Mouse (Mus musculus) midbrain, embryonic 11.5 days (tissue): ENCODE data around the gene Pomgnt1. TPM values are rescaled to one million over a fixed set of nuclear protein-coding genes. Genes with fewer than 3 reads are reported as not detected.

Experiments
- ATAC-seq: fragments of 200-750 bp; cut with Nextera tagmentation; 2 replicates; pipeline ENCODE4 v1.8.0; 2017; ENCODE audit warnings: moderate TSS enrichment, moderate library complexity; ENCODE audit not compliant: low FRiP score
- DNase-seq: peaks from one replicate; pipeline ENCODE4 v3.0.0; 2015; ENCODE audit warnings: low spot score; ENCODE audit errors: missing footprints
- H3K27ac ChIP-seq: fragments of 300-500 bp; sonication (generic); 2 replicates; pipeline ENCODE4 v1.5.1; 2014; ENCODE audit warnings: low read depth, low read length
- H3K27me3 ChIP-seq: fragments of 300-500 bp; sonication (generic); 2 replicates; pipeline ENCODE4 v1.6.1; 2014; ENCODE audit warnings: mild to moderate bottlenecking, low read length, moderate library complexity, mixed read lengths; ENCODE audit not compliant: control insufficient read depth, insufficient read depth
- H3K36me3 ChIP-seq: fragments of 300-500 bp; sonication (generic); 2 replicates; pipeline ENCODE4 v1.6.1; 2014; ENCODE audit warnings: mild to moderate bottlenecking, low read length, moderate library complexity, mixed read lengths; ENCODE audit not compliant: control insufficient read depth, insufficient read depth
- H3K4me1 ChIP-seq: fragments of 300-500 bp; sonication (generic); 2 replicates; pipeline ENCODE4 v1.6.1; 2014; ENCODE audit warnings: low read length; ENCODE audit not compliant: control insufficient read depth, insufficient read depth
- H3K4me2 ChIP-seq: fragments of 300-500 bp; sonication (generic); 2 replicates; pipeline ENCODE4 v1.6.1; 2014; ENCODE audit warnings: mild to moderate bottlenecking, moderate library complexity
- H3K4me3 ChIP-seq: fragments of 300-500 bp; sonication (generic); 2 replicates; pipeline ENCODE4 v1.5.1; 2014; ENCODE audit warnings: low read depth, low read length
- H3K9ac ChIP-seq: fragments of 300-500 bp; sonication (generic); 2 replicates; pipeline ENCODE4 v1.6.1; 2014; ENCODE audit warnings: low read length
- H3K9me3 ChIP-seq: fragments of 300-500 bp; sonication (generic); 2 replicates; pipeline ENCODE4 v1.6.1; 2016; ENCODE audit warnings: low read length; ENCODE audit not compliant: control insufficient read depth
- WGBS: fragments of 180-500 bp; shearing (Covaris S2); extraction: QIAGEN DNeasy Blood & Tissue Kit; methylation state at CpG from one replicate; pipeline ENCODE4 v1.1.7; 2014; 5-methylcytosine and 5-hydroxymethylcytosine counted together
- polyA plus RNA-seq: library from polyadenylated mRNA; unstranded; fragments of >200 nt; fragmentation: Nextera tagmentation; extraction: Ambion mirVana; gene quantifications from 2 replicates; pipeline ENCODE4 v1.2.1, GENCODE M21; 2014

Gene Pomgnt1
- polyA plus RNA-seq, 1 experiment from 2014 or later = 48.4 TPM

DNA sequence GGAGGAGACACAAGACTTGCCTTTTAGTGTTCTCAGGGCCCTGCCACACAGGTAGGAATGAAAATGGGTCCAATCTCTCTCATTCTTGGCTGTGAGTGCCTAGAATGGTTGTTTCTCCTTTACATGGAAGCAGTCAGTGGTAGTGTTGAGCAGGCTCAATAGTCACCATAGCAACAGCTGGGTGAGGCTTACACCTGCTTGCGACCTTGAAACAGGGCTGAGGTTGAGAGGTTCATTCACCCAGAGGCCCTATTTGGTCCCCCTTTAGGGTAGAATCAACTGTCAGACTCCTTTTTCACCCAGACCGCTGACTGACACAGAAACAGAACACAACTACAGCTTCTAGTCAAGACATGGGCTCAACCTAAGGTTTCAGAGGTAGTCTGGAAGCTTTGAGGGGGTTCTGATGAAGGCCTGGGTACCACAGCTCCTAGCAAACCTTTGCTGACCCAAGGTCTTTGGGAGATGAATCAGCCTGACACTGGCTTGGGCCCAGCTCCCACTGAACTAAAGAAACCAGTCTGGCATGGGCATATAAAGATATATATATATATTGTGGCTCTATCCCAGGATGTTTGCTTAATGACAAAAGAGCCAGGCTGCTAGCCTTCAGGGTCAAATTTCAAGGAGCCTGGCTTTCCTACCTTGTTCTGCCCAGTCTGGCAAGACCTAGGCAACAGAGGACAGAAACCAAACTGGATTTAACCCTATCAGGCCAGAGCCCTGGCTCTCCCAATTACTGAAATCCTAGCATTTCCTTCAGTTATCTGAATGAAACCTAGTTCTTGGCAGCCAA lies 41.3 kb downstream of the Pomgnt1 start:
- Histone ChIP-seq H3K4me3 (no peak overlapping the region), H3K4me1 (no peaks in the 10 kb centered on the region), H3K9ac (no peak overlapping the region), H3K27ac (no peak overlapping the region), H3K4me2 (no peak overlapping the region), H3K27me3 (no peaks in the 10 kb centered on the region), H3K9me3 (no peaks in the 10 kb centered on the region), H3K36me3 (no peaks in the 10 kb centered on the region)
- ATAC-seq (no peak), DNase-seq (no peak)
- WGBS = 82% methylated on average over 2 of the region's 2 CpGs

DNA sequence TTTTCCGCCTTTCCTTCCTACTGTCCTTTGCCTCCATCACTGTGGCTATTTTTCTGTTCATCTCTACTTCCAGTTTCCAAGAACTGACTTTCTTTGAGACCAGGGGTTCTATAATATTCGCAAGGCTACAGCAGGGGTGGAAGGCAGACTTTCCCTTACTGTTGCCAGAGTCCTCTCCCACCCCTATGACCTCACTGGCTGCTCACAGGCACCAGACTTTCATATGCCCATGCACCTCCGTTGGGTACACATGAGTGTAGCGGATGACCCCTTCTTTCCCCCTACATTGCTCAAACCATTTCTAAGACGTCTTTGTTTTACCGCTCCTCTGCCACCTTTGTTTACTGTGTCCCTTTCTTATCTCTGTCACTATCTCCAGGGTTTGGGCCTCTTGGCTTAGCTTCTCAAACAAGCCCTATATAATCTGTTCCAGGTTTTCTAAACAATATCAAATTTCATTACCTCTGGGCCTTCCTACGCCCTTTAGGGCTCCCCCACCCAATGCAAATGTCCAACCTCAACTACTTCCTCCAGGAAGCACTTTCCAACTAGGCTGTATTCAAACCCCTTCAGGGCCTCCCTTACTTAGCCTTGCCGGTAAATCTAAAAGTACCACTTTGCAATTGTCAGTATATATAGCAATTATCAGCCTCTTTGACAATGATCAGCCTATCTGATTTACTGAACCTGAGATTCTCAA lies 42.2 kb downstream of the Pomgnt1 start:
- no peak overlapping the region for H3K4me3 ChIP-seq
- ATAC-seq = no peak
- no peaks in the 10 kb centered on the region for H3K27me3 ChIP-seq
- H3K4me2 ChIP-seq = no peak overlapping the region
- no peak overlapping the region for H3K27ac ChIP-seq
- 75% methylated on average over 8 of the region's 8 CpGs for WGBS
- H3K9ac ChIP-seq = no peak overlapping the region
- no peaks in the 10 kb centered on the region for H3K4me1 ChIP-seq
- no peaks in the 10 kb centered on the region for H3K9me3 ChIP-seq
- no peak for DNase-seq
- H3K36me3 ChIP-seq = no peaks in the 10 kb centered on the region

DNA sequence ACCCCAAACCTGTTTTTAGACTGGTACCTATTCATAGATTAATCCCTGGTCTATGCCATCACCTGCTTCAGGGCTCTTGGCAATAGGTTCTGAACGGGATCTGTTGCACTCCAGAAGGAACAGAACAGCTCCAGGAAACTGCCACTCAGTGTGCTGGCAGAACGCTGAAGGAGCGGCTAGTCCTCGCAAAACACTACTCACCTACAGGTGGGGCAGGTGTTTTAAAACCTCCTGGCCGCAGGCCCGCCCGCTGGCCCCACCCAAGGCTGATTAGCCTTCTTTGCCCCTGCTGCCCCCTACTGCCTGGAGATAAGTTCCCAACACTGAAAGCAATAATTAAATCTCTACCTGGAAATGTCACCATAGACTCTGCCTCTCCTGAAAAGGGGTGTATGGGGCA lies 43.8 kb downstream of the Pomgnt1 start, which contains the start of gene Tspan1:
Gene Tspan1 (minus strand): TSS at position 198 of the 400 bp plus-strand sequence.
- H3K27ac ChIP-seq = no peak within 1 kb of the TSS
- 31% methylated on average over 7 of the region's 7 CpGs for WGBS
- H3K27me3 ChIP-seq = no peaks in the 10 kb centered on the region
- no peaks in the 10 kb centered on the region for H3K9me3 ChIP-seq
- H3K4me2 ChIP-seq = no peak within 1 kb of the TSS
- H3K36me3 ChIP-seq = no peaks in the 10 kb centered on the region
- DNase-seq (no peak), ATAC-seq (no peak)
- no peak within 1 kb of the TSS for H3K9ac ChIP-seq
- no peak within 1 kb of the TSS for H3K4me3 ChIP-seq
- H3K4me1 ChIP-seq = no peaks in the 10 kb centered on the region

DNA sequence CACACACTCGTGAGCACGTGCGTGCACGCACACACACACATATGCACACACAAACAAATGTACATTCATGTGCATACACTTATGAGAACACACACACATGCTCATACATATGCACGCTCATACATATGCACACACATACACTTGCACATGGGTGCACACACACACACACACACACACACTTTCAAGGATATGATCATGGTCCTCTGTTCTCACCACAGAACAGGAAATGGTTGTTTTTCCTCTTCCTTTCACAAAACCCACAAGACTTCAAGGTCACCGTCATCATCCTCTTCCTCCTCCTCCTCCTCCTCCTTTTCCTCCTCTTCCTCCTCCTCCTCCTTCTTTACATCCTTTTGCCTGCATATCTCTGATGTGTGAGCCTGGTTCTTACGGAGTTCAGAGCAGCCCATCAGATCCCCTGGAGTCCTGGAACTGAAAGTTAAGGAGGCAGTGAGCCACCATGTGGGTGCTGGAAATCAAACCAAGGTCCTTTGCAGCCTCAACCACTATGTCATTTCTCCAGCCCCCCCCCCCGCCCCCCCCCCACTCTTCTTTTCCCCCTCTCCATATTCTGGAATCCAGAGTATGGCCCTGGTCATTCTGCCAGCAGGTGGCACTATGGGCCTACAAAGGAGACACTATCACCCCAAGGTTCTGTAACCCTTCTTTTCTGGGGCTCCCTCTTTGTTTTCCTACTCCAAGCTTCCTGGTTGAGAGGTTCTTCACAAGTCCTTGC lies 45.1 kb downstream of the Pomgnt1 start:
- Histone ChIP-seq H3K27ac (no peak overlapping the region), H3K4me2 (no peak overlapping the region), H3K9me3 (no peaks in the 10 kb centered on the region), H3K36me3 (no peaks in the 10 kb centered on the region), H3K4me1 (no peaks in the 10 kb centered on the region), H3K27me3 (no peaks in the 10 kb centered on the region), H3K9ac (no peak overlapping the region), H3K4me3 (no peak overlapping the region)
- WGBS = 83% methylated on average over 7 of the region's 8 CpGs
- DNase-seq (peak; percentile 96), ATAC-seq (peak; percentile 80)

DNA sequence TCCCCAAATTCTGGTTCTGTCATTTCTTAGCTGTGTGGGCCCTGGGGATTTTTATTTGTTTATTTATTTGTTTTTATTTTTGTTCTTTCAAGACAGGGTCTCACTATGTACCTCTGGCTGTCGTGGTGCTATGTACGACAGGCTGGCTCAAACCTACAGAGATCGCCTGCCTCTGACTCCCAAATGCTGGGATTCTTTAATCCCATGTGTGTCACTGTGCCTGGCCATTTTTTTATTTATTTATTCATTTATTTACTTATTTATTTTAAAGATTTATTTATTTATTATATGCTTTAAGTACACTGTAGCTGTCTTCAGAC lies 45.7 kb downstream of the Pomgnt1 start:
- ATAC-seq (peak; percentile 38), DNase-seq (no peak)
- Histone ChIP-seq H3K27me3 (no peaks in the 10 kb centered on the region), H3K9ac (no peak overlapping the region), H3K4me1 (no peaks in the 10 kb centered on the region), H3K36me3 (no peaks in the 10 kb centered on the region), H3K27ac (no peak overlapping the region), H3K4me3 (no peak overlapping the region), H3K9me3 (no peaks in the 10 kb centered on the region), H3K4me2 (no peak overlapping the region)
- 83% methylated on average over 3 of the region's 3 CpGs for WGBS

DNA sequence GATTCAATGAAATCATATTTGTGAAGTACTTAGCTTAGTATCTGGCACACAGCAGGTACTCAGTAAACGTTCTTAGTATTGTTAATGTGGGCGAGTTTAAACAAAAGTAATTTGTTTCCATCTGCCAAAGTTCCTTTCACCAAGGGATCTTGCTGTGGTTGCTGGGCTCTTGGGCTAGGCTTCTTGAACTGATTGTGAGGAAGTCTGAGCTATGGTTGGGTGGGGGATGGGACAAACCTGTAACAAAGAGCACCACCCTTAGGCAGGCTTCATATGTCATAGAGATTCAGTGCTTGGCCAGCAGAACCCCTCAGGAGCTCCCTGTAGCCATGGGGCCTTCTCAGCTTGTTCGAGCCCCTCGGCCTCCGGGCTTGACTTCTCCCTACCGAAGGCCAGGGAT lies 49.4 kb downstream of the Pomgnt1 start, which contains the start of the genes 1700042G07Rik and Gm49337:
Gene 1700042G07Rik (plus strand): TSS at position 301 of the 400 bp plus-strand sequence.
Gene Gm49337 (plus strand): TSS at position 313 of the 400 bp plus-strand sequence.
- no peak for ATAC-seq
- H3K9ac ChIP-seq = no peak within 1 kb of the TSS

DNA sequence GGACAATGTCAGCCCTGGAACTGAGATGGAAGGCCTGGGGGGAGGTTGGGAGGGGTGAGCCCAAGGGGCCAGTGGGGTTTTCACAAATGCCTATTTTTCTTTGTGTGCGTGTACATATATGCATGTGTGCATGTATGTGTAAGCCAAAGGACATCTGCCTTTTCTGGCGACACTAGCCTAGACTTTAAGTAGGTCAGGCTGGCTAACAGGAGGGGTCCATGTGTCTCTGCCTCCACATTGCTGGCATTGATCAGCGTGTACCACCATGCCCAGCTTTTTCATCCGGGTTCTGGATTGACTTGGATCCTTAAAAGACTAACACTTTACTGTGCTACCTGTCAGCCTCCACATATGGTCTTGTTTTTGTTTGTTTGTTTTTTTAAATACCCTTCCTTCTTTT lies 50.1 kb downstream of the Pomgnt1 start:
- 90% methylated on average over 4 of the region's 4 CpGs for WGBS
- peaks cover 10% of the 10 kb centered on the region for H3K4me1 ChIP-seq
- DNase-seq (no peak), ATAC-seq (no peak)
- no peak overlapping the region for H3K4me2 ChIP-seq
- no peaks in the 10 kb centered on the region for H3K27me3 ChIP-seq
- H3K9ac ChIP-seq = no peak overlapping the region
- no peaks in the 10 kb centered on the region for H3K36me3 ChIP-seq
- no peak overlapping the region for H3K4me3 ChIP-seq
- no peak overlapping the region for H3K27ac ChIP-seq
- H3K9me3 ChIP-seq = no peaks in the 10 kb centered on the region

More for the DNA sequence above, 49.4 kb downstream of the Pomgnt1 start, which contains the start of the genes 1700042G07Rik and Gm49337:
- H3K27ac ChIP-seq = no peak within 1 kb of the TSS
- no peaks in the 10 kb centered on the region for H3K9me3 ChIP-seq
- no peak within 1 kb of the TSS for H3K4me2 ChIP-seq
- no peak for DNase-seq
- no peak within 1 kb of the TSS for H3K4me3 ChIP-seq
- 87% methylated on average over 6 of the region's 6 CpGs for WGBS
- H3K27me3 ChIP-seq = no peaks in the 10 kb centered on the region
- peaks cover 10% of the 10 kb centered on the region for H3K4me1 ChIP-seq
- H3K36me3 ChIP-seq = no peaks in the 10 kb centered on the region

DNA sequence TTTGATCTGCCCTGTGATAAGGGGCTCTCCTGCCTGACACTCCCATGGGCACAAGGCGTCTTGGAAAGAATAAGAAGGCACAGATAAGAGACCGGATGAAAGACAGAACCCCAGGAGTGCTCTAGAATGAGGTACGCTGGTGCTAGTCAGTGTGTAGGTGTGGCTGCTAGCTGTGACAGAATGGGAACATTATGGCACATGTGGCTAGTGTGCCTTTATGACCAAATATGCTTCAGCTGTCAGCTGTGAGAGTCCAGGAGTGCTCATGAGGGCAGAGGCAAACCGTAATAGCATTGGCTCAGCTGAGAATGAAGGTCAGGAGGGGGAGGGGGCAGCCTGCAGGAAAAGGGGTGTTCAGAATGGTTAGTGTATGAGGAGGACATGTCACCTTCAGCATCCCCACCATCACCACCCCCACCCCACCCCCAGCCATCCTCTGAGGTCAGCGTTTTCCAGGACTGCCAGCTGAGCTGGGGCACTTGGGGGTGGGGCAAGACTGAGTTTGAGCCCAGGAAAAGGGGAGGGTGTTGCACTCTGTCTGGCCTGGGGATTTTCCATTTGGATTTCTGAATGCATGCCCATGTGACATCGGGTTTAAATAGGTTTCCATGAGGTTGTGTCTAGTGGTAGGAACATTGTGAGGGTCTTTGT lies 51.0 kb downstream of the Pomgnt1 start:
- Histone ChIP-seq H3K27me3 (no peaks in the 10 kb centered on the region), H3K36me3 (no peaks in the 10 kb centered on the region), H3K4me3 (no peak overlapping the region), H3K27ac (no peak overlapping the region), H3K4me1 (peaks cover 10% of the 10 kb centered on the region), H3K9me3 (no peaks in the 10 kb centered on the region), H3K9ac (no peak overlapping the region), H3K4me2 (no peak overlapping the region)
- ATAC-seq (peak; percentile 25; the same call in 1 of the 2 replicates), DNase-seq (no peak)
- WGBS = 50% methylated on average over 6 of the region's 6 CpGs
